Mouse (Mus musculus) leukemia stem cell, adult 10-12 weeks (primary cell): Measurements from ENCODE around the gene Lypd4. TPM values are rescaled to one million over a fixed set of nuclear protein-coding genes. Genes with fewer than 3 reads are reported as not detected.

Experiments
- polyA plus RNA-seq: library from polyadenylated mRNA; stranded (reverse); fragments of >175 nt; gene quantifications from 2 replicates; pipeline ENCODE4 v1.2.3, GENCODE M21; 2012; ENCODE audit warnings: low replicate concordance

Lypd4 gene
- not detected in 2 replicates for polyA plus RNA-seq

GRCm38 (mm10) chr7:24869532-24870165 lies at the start of gene Lypd4, which contains the start of gene Dmrtc2:
Gene Lypd4 (minus strand): TSS chr7:24869941.
Gene Dmrtc2 (plus strand): TSS chr7:24870057.

GRCm38 (mm10) chr7:24902630-24903443 lies 33.1 kb upstream of the Lypd4 start, which contains the start of gene Arhgef1:
Gene Arhgef1 (plus strand): TSS chr7:24902912.

GRCm38 (mm10) chr7:24897224-24897623 lies 27.5 kb upstream of the Lypd4 start, which contains the start of gene Cd79a:
Gene Cd79a (plus strand): TSS chr7:24897381.

GRCm38 (mm10) chr7:24883896-24884692 lies 14.4 kb upstream of the Lypd4 start, which contains the start of gene Rps19:
Gene Rps19 (plus strand): TSS chr7:24884371.

GRCm38 (mm10) chr7:24861913-24862312 lies 7.8 kb downstream of the Lypd4 start, which contains the start of gene Gm9844:
Gene Gm9844 (plus strand): TSS chr7:24862213.

Other genes starting within 250 kb of the Lypd4 start
- gene Lypd3, start 233.4 kb downstream of the Lypd4 start, polyA plus RNA-seq, result not detected in 2 replicates
- not detected in 2 replicates for gene Tex101, start 193.3 kb downstream of the Lypd4 start, polyA plus RNA-seq
- not detected in 2 replicates for gene BC049730, start 160.7 kb downstream of the Lypd4 start, polyA plus RNA-seq
- not detected in 2 replicates for gene Gm4763, start 143.0 kb downstream of the Lypd4 start, polyA plus RNA-seq
- 2.3 and 4.1 TPM in 2 replicates for gene Cd177, start 109.6 kb downstream of the Lypd4 start, polyA plus RNA-seq
- gene Ceacam10, start 92.7 kb downstream of the Lypd4 start, polyA plus RNA-seq, result not detected in 2 replicates
- 2.4 TPM in 1 of 2 replicates, not detected in the other for gene Gm9844, start 7.7 kb downstream of the Lypd4 start, polyA plus RNA-seq
- gene Dmrtc2, start 116 bp upstream of the Lypd4 start, polyA plus RNA-seq, result not detected in 2 replicates
- gene Rps19, start 14.4 kb upstream of the Lypd4 start, polyA plus RNA-seq, result 787 and 2,493 TPM in 2 replicates
- 103 and 452 TPM in 2 replicates for gene Cd79a, start 27.4 kb upstream of the Lypd4 start, polyA plus RNA-seq
- 349 and 427 TPM in 2 replicates for gene Arhgef1, start 33.0 kb upstream of the Lypd4 start, polyA plus RNA-seq
- gene Gm4881, start 74.6 kb upstream of the Lypd4 start, polyA plus RNA-seq, result not detected in 2 replicates
- gene Rabac1, start 102.8 kb upstream of the Lypd4 start, polyA plus RNA-seq, result 176 and 289 TPM in 2 replicates
- 7.9 TPM in 2 replicates for gene Atp1a3, start 136.0 kb upstream of the Lypd4 start, polyA plus RNA-seq
- gene Grik5, start 202.4 kb upstream of the Lypd4 start, polyA plus RNA-seq, result 4.1 and 7.6 TPM in 2 replicates
- gene Zfp574, start 202.6 kb upstream of the Lypd4 start, polyA plus RNA-seq, result 49.9 and 50.4 TPM in 2 replicates